Mouse (Mus musculus) Patski (cell line): ENCODE data around the gene Gas2l2. TPM values are rescaled to one million over a fixed set of nuclear protein-coding genes. Genes with fewer than 3 reads are reported as not detected.

Experiments
- ATAC-seq: fragments of 100-300 bp; one replicate; pipeline ENCODE4 v1.8.0; 2021
- CTCF ChIA-PET: fragments of 350-600 bp; sonication (Branson Sonifier 250); formaldehyde crosslinking; loops from one replicate; lab custom pipeline; 2022; ENCODE audit warnings: inconsistent platforms; lab: Charles Lee
- POLR2A ChIA-PET: fragments of 350-600 bp; sonication (Branson Sonifier 250); formaldehyde crosslinking; loops from one replicate; lab custom pipeline; 2022; ENCODE audit warnings: antibody characterized with exemption, inconsistent platforms; lab: Charles Lee
- DNase-seq: peaks from one replicate; pipeline ENCODE4 v3.0.0-alpha.2; 2011; ENCODE audit warnings: low read depth, low spot score
- H3K27me3 ChIP-seq: fragments of 371-371 bp; one replicate; pipeline ENCODE4 v1.5.1; 2021
- CTCF ChIP-seq: fragments of 100-300 bp; IDR thresholded peaks from one replicate; pipeline ENCODE4 v1.5.1; 2021
- in situ Hi-C: fragments of 300-500 bp; cut with MboI; formaldehyde crosslinking; loops from 3 replicates; pipeline ENCODE4 v1.11.1; 2018; ENCODE audit warnings: low pct_unique_long_range_greater_than_20kb, mixed read lengths
- polyA plus RNA-seq: library from polyadenylated mRNA; unstranded; gene quantifications from one replicate; pipeline ENCODE4 v1.2.3, GENCODE M21; 2021

Gene Gas2l2
- polyA plus RNA-seq, 1 experiment from 2014 or later, result not detected

- no peaks in the 10 kb centered on the region for H3K27me3 ChIP-seq
- in situ Hi-C loops, result no loop called here
- DNase-seq (no peak), ATAC-seq (peak; percentile 67)
- ChIA-PET CTCF (interaction anchor here (1.2 to 2.2 kb wide), 4 partner anchors 12 to 16 kb away, joined by 3 to 9 read pairs (median 4); partner anchors contain the start of gene Taf15), POLR2A (interaction anchor here (0.6 to 3.1 kb wide), 2 partner anchors 14 to 246 kb away, joined by 4 to 8 read pairs; partner anchors contain the start of genes Taf15 and Wfdc17)
- TF ChIP-seq CTCF, result no peak
These were observed 28.8 kb upstream of the Gas2l2 start for GRCm38 (mm10) chr11:83457912-83458601.

- DNase-seq (no peak), ATAC-seq (no peak)
- ChIA-PET POLR2A (interaction anchor here (0.6 to 3.1 kb wide), 2 partner anchors 15 to 247 kb away, joined by 4 to 8 read pairs; partner anchors contain the start of genes Taf15 and Wfdc17), CTCF (interaction anchor here (2.1 to 2.2 kb wide), 2 partner anchors 14 to 15 kb away, joined by 6 to 9 read pairs; partner anchors contain the start of gene Taf15)
- TF ChIP-seq CTCF, result no peak
- H3K27me3 ChIP-seq, result no peaks in the 10 kb centered on the region
- in situ Hi-C loops, result no loop called here
These were observed 28.0 kb upstream of the Gas2l2 start for GRCm38 (mm10) chr11:83457257-83457656.

GRCm38 (mm10) chr11:83455608-83456007 lies 26.4 kb upstream of the Gas2l2 start:
- no peaks in the 10 kb centered on the region for H3K27me3 ChIP-seq
- in situ Hi-C loops, result no loop called here
- ATAC-seq (no peak), DNase-seq (no peak)
- CTCF ChIA-PET, result interaction anchor here (0.7 to 3.3 kb wide), 2 partner anchors 13 to 14 kb away, joined by 3 to 14 read pairs; no protein-coding TSS in a partner anchor
- no peak for TF ChIP-seq CTCF
- POLR2A ChIA-PET, result no interaction called here

GRCm38 (mm10) chr11:83454548-83454947 lies 25.3 kb upstream of the Gas2l2 start:
- no peak for TF ChIP-seq CTCF
- CTCF ChIA-PET, result interaction anchor here (3.3 kb wide), 1 partner anchor 12 kb away, joined by 14 read pairs; no protein-coding TSS in a partner anchor
- ATAC-seq (no peak), DNase-seq (no peak)
- in situ Hi-C loops, result no loop called here
- H3K27me3 ChIP-seq, result no peaks in the 10 kb centered on the region
- POLR2A ChIA-PET, result no interaction called here

- DNase-seq (no peak), ATAC-seq (no peak)
- ChIA-PET POLR2A (interaction anchor here (0.6 kb wide), 1 partner anchor 403 kb away, joined by 3 read pairs; no protein-coding TSS in a partner anchor), CTCF (interaction anchor here (1.0 to 1.7 kb wide), 3 partner anchors 10 to 23 kb away, joined by 3 to 6 read pairs (median 4); no protein-coding TSS in a partner anchor)
- H3K27me3 ChIP-seq, result no peaks in the 10 kb centered on the region
- in situ Hi-C loops, result no loop called here
- no peak for TF ChIP-seq CTCF
These were observed 22.0 kb upstream of the Gas2l2 start for GRCm38 (mm10) chr11:83451281-83451680.

- ATAC-seq (no peak), DNase-seq (no peak)
- in situ Hi-C loops, result no loop called here
- H3K27me3 ChIP-seq, result no peaks in the 10 kb centered on the region
- ChIA-PET CTCF (interaction anchor here (1.0 to 1.7 kb wide), 2 partner anchors 21 to 23 kb away, joined by 3 to 6 read pairs; no protein-coding TSS in a partner anchor), POLR2A (no interaction called here)
- TF ChIP-seq CTCF, result no peak
These were observed 21.3 kb upstream of the Gas2l2 start for GRCm38 (mm10) chr11:83450550-83450949.

GRCm38 (mm10) chr11:83449298-83449697 lies 20.0 kb upstream of the Gas2l2 start:
- no peaks in the 10 kb centered on the region for H3K27me3 ChIP-seq
- CTCF ChIA-PET, result interaction anchor here (1.0 kb wide), 1 partner anchor 19 kb away, joined by 3 read pairs; no protein-coding TSS in a partner anchor
- DNase-seq, result no peak
- no peak for TF ChIP-seq CTCF
- POLR2A ChIA-PET, result no interaction called here
- no peak for ATAC-seq
- in situ Hi-C loops, result loop anchor here (10.0 kb wide), 1 partner anchor 286 kb away; no protein-coding TSS in a partner anchor

GRCm38 (mm10) chr11:83448927-83449236 lies 19.6 kb upstream of the Gas2l2 start:
- POLR2A ChIA-PET, result no interaction called here
- ATAC-seq, result no peak
- in situ Hi-C loops, result loop anchor here (10.0 kb wide), 1 partner anchor 286 kb away; no protein-coding TSS in a partner anchor

GRCm38 (mm10) chr11:83448021-83448926 lies 19.0 kb upstream of the Gas2l2 start:
- no peaks in the 10 kb centered on the region for H3K27me3 ChIP-seq
- ChIA-PET POLR2A (no interaction called here), CTCF (no interaction called here)
- ATAC-seq (no peak), DNase-seq (no peak)
- TF ChIP-seq CTCF, result no peak
- in situ Hi-C loops, result loop anchor here (10.0 kb wide), 1 partner anchor 287 kb away; no protein-coding TSS in a partner anchor

More at GRCm38 (mm10) chr11:83448927-83449236, 19.6 kb upstream of the Gas2l2 start:
- TF ChIP-seq CTCF, result no peak
- no peaks in the 10 kb centered on the region for H3K27me3 ChIP-seq
- CTCF ChIA-PET, result no interaction called here
- no peak for DNase-seq

GRCm38 (mm10) chr11:83447612-83448011 lies 18.4 kb upstream of the Gas2l2 start:
- in situ Hi-C loops, result loop anchor here (10.0 kb wide), 1 partner anchor 287 kb away; no protein-coding TSS in a partner anchor
- ChIA-PET CTCF (no interaction called here), POLR2A (no interaction called here)
- ATAC-seq (no peak), DNase-seq (no peak)
- peaks cover 2% of the 10 kb centered on the region for H3K27me3 ChIP-seq
- TF ChIP-seq CTCF, result no peak
